24 mouse cellular contexts compared by ENCODE assay signal in the genomic region with DNA sequence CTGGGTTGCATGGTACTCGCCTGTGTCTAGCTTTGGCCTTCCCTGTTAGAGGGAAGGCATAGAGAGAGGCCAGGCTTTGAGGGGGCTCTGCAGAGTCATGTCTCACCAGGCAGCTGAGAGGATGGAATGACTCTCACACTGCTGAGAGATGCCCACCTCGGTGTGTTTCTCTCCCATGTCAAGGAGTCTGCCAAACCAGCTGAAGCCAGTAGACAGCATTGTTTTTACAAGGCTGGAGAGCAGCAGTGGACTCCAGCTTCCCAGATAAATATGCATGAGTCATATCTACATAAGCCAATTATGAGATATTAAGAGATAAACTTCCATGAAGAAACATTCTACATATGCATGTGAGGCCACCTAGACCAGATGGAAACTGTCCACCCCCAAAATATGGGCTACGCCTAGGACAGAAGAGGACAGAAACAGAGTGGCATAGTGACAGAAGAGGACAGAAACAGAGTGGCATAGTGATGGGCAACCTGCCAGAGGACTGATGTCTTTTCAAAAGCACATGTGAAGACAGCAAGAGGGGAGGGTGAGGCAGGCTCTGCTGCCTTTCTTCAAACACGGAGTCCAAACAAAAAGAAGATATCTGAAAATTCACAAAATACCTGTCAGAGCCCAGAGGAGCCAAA. TPM values are rescaled to one million over a fixed set of nuclear protein-coding genes. Genes with fewer than 3 reads are reported as not detected.
A peak's percentile ranks its signal among the peaks of the same experiment; 100 is the strongest.
DNase-seq lines count a peak whose midpoint lies in the region; ATAC-seq and TF ChIP-seq lines count a peak whose summit lies in the region.
"Had no signal": no experiment of that assay in that cellular context is flagged by ENCODE, and none has a peak within 500 bp of the region (broad histone marks: within the 10 kb centered on the region; RNA-seq: fewer than 3 reads in every experiment).

No protein-coding gene starts in this region.

- H3K27ac ChIP-seq in heart, postnatal 0 days (ENCODE audit: low read depth), result no peak overlapping the region
- no peak overlapping the region for H3K27ac ChIP-seq in heart, embryonic 12.5 days (ENCODE audit: poor library complexity, severe bottlenecking)
- H3K27ac ChIP-seq in midbrain, embryonic 16.5 days (ENCODE audit: low read length), result no peak overlapping the region
- no peak overlapping the region for H3K27ac ChIP-seq in midbrain, postnatal 0 days (ENCODE audit: low read depth, low read length)
- H3K27ac ChIP-seq in hindbrain, embryonic 16.5 days (ENCODE audit: low read depth, low read length), result no peak overlapping the region
- H3K27ac ChIP-seq: embryonic facial prominence, embryonic 13.5 days; forebrain, embryonic 12.5 days; kidney, postnatal 0 days; layer of hippocampus, adult 2 months; limb, embryonic 10.5 days; macrophage; neural tube, embryonic 13.5 days had no signal

- no peak overlapping the region for H3K4me3 ChIP-seq in heart, postnatal 0 days (ENCODE audit: low read depth, low read length)
- no peak overlapping the region for H3K4me3 ChIP-seq in heart, embryonic 12.5 days
- no peak overlapping the region for H3K4me3 ChIP-seq in midbrain, embryonic 16.5 days (ENCODE audit: low read depth, low read length)
- no peak overlapping the region for H3K4me3 ChIP-seq in midbrain, postnatal 0 days (ENCODE audit: low read depth, low read length)
- no peak overlapping the region for H3K4me3 ChIP-seq in hindbrain, embryonic 16.5 days (ENCODE audit: low read length)
- H3K4me3 ChIP-seq: embryonic facial prominence, embryonic 13.5 days; forebrain, embryonic 12.5 days; layer of hippocampus, adult 2 months; limb, embryonic 10.5 days; neural tube, embryonic 13.5 days had no signal

- H3K36me3 ChIP-seq in heart, postnatal 0 days (replicated peaks; ENCODE audit: control insufficient read depth, insufficient read depth, low read length), result no peaks in the 10 kb centered on the region
- H3K36me3 ChIP-seq in heart, embryonic 12.5 days, result no peaks in the 10 kb centered on the region
- H3K36me3 ChIP-seq in midbrain, embryonic 16.5 days (ENCODE audit: control insufficient read depth, insufficient read depth, low read length), result no peaks in the 10 kb centered on the region
- H3K36me3 ChIP-seq in midbrain, postnatal 0 days (ENCODE audit: insufficient read depth, low read length), result no peaks in the 10 kb centered on the region
- H3K36me3 ChIP-seq in hindbrain, embryonic 16.5 days (ENCODE audit: control insufficient read depth, insufficient read depth, low read length), result no peaks in the 10 kb centered on the region
- H3K36me3 ChIP-seq: embryonic facial prominence, embryonic 13.5 days; forebrain, embryonic 12.5 days; limb, embryonic 10.5 days; neural tube, embryonic 13.5 days had no signal

- no peak for TF ChIP-seq CTCF in heart, postnatal 0 days (IDR thresholded peaks at IDR 0.05; ENCODE audit: low read depth)
- no peak for TF ChIP-seq CTCF in midbrain, postnatal 0 days (IDR thresholded peaks at IDR 0.05)

- H3K27me3 ChIP-seq in heart, postnatal 0 days (ENCODE audit: control insufficient read depth, insufficient read depth, low read length), result no peaks in the 10 kb centered on the region
- H3K27me3 ChIP-seq in heart, embryonic 12.5 days (replicated peaks), result no peaks in the 10 kb centered on the region
- no peaks in the 10 kb centered on the region for H3K27me3 ChIP-seq in midbrain, embryonic 16.5 days (ENCODE audit: control insufficient read depth, insufficient read depth, low read depth, low read length)
- H3K27me3 ChIP-seq in midbrain, postnatal 0 days (ENCODE audit: insufficient read depth, low read length), result no peaks in the 10 kb centered on the region
- H3K27me3 ChIP-seq in hindbrain, embryonic 16.5 days (replicated peaks; ENCODE audit: control insufficient read depth, insufficient read depth, low read length), result no peaks in the 10 kb centered on the region
- H3K27me3 ChIP-seq: embryonic facial prominence, embryonic 13.5 days; forebrain, embryonic 12.5 days; neural tube, embryonic 13.5 days had no signal

- H3K4me1 ChIP-seq in heart, postnatal 0 days (ENCODE audit: control insufficient read depth, insufficient read depth), result 0 out of 2 replicates have a peak, but pooled peaks cover 3% of the 10 kb centered on the region
- peaks cover 27% of the 10 kb centered on the region for H3K4me1 ChIP-seq in heart, embryonic 12.5 days (replicated peaks)
- peaks cover 6% of the 10 kb centered on the region for H3K4me1 ChIP-seq in midbrain, embryonic 16.5 days (ENCODE audit: control insufficient read depth, insufficient read depth, low read length)
- H3K4me1 ChIP-seq in midbrain, postnatal 0 days (ENCODE audit: insufficient read depth, low read length), result peaks cover 3% of the 10 kb centered on the region; the same call in 1 of the 2 replicates
- H3K4me1 ChIP-seq in hindbrain, embryonic 16.5 days (ENCODE audit: control insufficient read depth, insufficient read depth, low read depth, low read length), result peaks cover 3% of the 10 kb centered on the region

- H3K4me2 ChIP-seq in heart, postnatal 0 days (ENCODE audit: low read depth, low read length), result no peak overlapping the region
- H3K4me2 ChIP-seq in heart, embryonic 12.5 days, result no peak overlapping the region
- H3K4me2 ChIP-seq in midbrain, embryonic 16.5 days (ENCODE audit: low read length), result no peak overlapping the region
- no peak overlapping the region for H3K4me2 ChIP-seq in midbrain, postnatal 0 days (ENCODE audit: low read depth, low read length, poor library complexity, severe bottlenecking)
- H3K4me2 ChIP-seq in hindbrain, embryonic 16.5 days (ENCODE audit: low read length), result no peak overlapping the region
- H3K4me2 ChIP-seq: embryonic facial prominence, embryonic 13.5 days; forebrain, embryonic 12.5 days; liver, embryonic 11.5 days; neural tube, embryonic 13.5 days had no signal

- WGBS in heart, postnatal 0 days, result 50% methylated on average over 4 of the region's 4 CpGs
- WGBS in heart, embryonic 12.5 days, result 50% methylated on average over 4 of the region's 4 CpGs
- 63% methylated on average over 4 of the region's 4 CpGs for WGBS in midbrain, embryonic 16.5 days
- 56% methylated on average over 4 of the region's 4 CpGs for WGBS in midbrain, postnatal 0 days
- WGBS in hindbrain, embryonic 16.5 days, result 56% methylated on average over 4 of the region's 4 CpGs

- H3K9ac ChIP-seq in heart, postnatal 0 days (replicated peaks; ENCODE audit: low read depth, low read length), result no peak overlapping the region
- no peak overlapping the region for H3K9ac ChIP-seq in heart, embryonic 12.5 days
- H3K9ac ChIP-seq in midbrain, embryonic 16.5 days (ENCODE audit: low read depth, low read length), result peak overlapping the region; percentile 32; the same call in 1 of the 2 replicates
- no peak overlapping the region for H3K9ac ChIP-seq in midbrain, postnatal 0 days (replicated peaks; ENCODE audit: low read length, poor library complexity, severe bottlenecking)
- no peak overlapping the region for H3K9ac ChIP-seq in hindbrain, embryonic 16.5 days (ENCODE audit: low read depth, low read length)
- H3K9ac ChIP-seq: embryonic facial prominence, embryonic 13.5 days; forebrain, embryonic 12.5 days; neural tube, embryonic 13.5 days had no signal

- TF ChIP-seq EP300 in heart, postnatal 0 days (IDR thresholded peaks at IDR 0.05; ENCODE audit: low read depth), result no peak

- DNase-seq in adrenal gland, adult 2 months, result peak; percentile 54
- no peak for DNase-seq in adrenal gland, postnatal 4 days (ENCODE audit: low spot score in 2 of 2)
- DNase-seq in heart, postnatal 0 days (ENCODE audit: low spot score), result no peak
- no peak for DNase-seq in midbrain, postnatal 0 days (ENCODE audit: low spot score)
- no peak for DNase-seq in thymus, postnatal 4 days
- DNase-seq: cerebellum, adult 8-10 months; heart, adult 11 months; kidney, adult 11 months; lung, adult 2 months; right cerebral cortex, postnatal 4 days; thymus, adult 18-20 months had no signal

- 0 out of 2 replicates have a peak, but pooled peaks have one; percentile 9 for ATAC-seq in heart, postnatal 0 days (ENCODE audit: insufficient read depth, low read depth)
- ATAC-seq in heart, embryonic 12.5 days (ENCODE audit: insufficient number of reproducible peaks, low FRiP score), result no peak
- 0 out of 2 replicates have a peak, but pooled peaks have one; percentile 11 for ATAC-seq in midbrain, embryonic 16.5 days
- ATAC-seq in midbrain, postnatal 0 days (ENCODE audit: low FRiP score), result no peak
- ATAC-seq in hindbrain, embryonic 16.5 days, result peak; percentile 50; the same call in 1 of the 2 replicates

- no peaks in the 10 kb centered on the region for H3K9me3 ChIP-seq in heart, postnatal 0 days (replicated peaks; ENCODE audit: control insufficient read depth, low read length)
- H3K9me3 ChIP-seq in heart, embryonic 12.5 days (replicated peaks), result no peaks in the 10 kb centered on the region
- no peaks in the 10 kb centered on the region for H3K9me3 ChIP-seq in midbrain, embryonic 16.5 days (replicated peaks; ENCODE audit: control insufficient read depth, low read length, poor library complexity, severe bottlenecking)
- no peaks in the 10 kb centered on the region for H3K9me3 ChIP-seq in midbrain, postnatal 0 days (ENCODE audit: low read length)
- H3K9me3 ChIP-seq in hindbrain, embryonic 16.5 days (ENCODE audit: control insufficient read depth, low read length), result no peaks in the 10 kb centered on the region
- H3K9me3 ChIP-seq: embryonic facial prominence, embryonic 13.5 days; forebrain, embryonic 12.5 days; limb, embryonic 10.5 days; neural tube, embryonic 13.5 days had no signal

RNA-seq across cellular contexts. Expression of gene Fam110a, which starts 23.4 kb away (rescaled TPM):
- 10 to 100 TPM in 1 of 2 experiments, 1 to 10 TPM in 1; 8.5 to 11.3 TPM for total RNA-seq in adrenal gland, adult 2 months (2021)
- polyA plus RNA-seq in adrenal gland, adult 2 months (2012; rRNA removed), result 24.1 and 24.6 TPM in 2 replicates
- total RNA-seq in adrenal gland, postnatal 4 days (2021), result 10 to 100 TPM; 13.1 to 13.4 TPM
- 3.0 and 11.7 TPM in 2 replicates for total RNA-seq in heart, postnatal 0 days (2014; rRNA removed; ENCODE audit: low replicate concordance)
- polyA plus RNA-seq in heart, postnatal 0 days (2015; fragmentation: Nextera tagmentation; extraction: Ambion mirVana), result 5.7 and 6.2 TPM in 2 replicates
- 10.3 and 10.9 TPM in 2 replicates for polyA plus RNA-seq in heart, embryonic 12.5 days (2016; fragmentation: Nextera tagmentation; extraction: Ambion mirVana)
- 57.5 and 59.1 TPM in 2 replicates for polyA plus RNA-seq in midbrain, embryonic 16.5 days (2015; fragmentation: Nextera tagmentation; extraction: Ambion mirVana)
- total RNA-seq in midbrain, postnatal 0 days (2014; rRNA removed), result 25.9 and 28.7 TPM in 2 replicates
- polyA plus RNA-seq in midbrain, postnatal 0 days (2015; fragmentation: Nextera tagmentation; extraction: Ambion mirVana), result 36.1 and 43.5 TPM in 2 replicates
- 43.4 and 45.9 TPM in 2 replicates for polyA plus RNA-seq in hindbrain, embryonic 16.5 days (2015; fragmentation: Nextera tagmentation; extraction: Ambion mirVana)

RNA-seq across cellular contexts. Expression of gene Slc52a3, which starts 39.7 kb away (rescaled TPM):
- total RNA-seq in adrenal gland, adult 2 months (2021), result 1 to 10 TPM; 3.1 to 5.4 TPM
- 5.7 and 6.9 TPM in 2 replicates for polyA plus RNA-seq in adrenal gland, adult 2 months (2012; rRNA removed)
- 1 to 10 TPM; 2.4 to 6.2 TPM for total RNA-seq in adrenal gland, postnatal 4 days (2021)
- total RNA-seq in heart, postnatal 0 days (2014; rRNA removed; ENCODE audit: low replicate concordance), result 6.6 TPM in 1 of 2 replicates, not detected in the other
- polyA plus RNA-seq in heart, postnatal 0 days (2015; fragmentation: Nextera tagmentation; extraction: Ambion mirVana), result 0.44 and 0.68 TPM in 2 replicates
- 0.34 and 0.45 TPM in 2 replicates for polyA plus RNA-seq in heart, embryonic 12.5 days (2016; fragmentation: Nextera tagmentation; extraction: Ambion mirVana)
- 1.0 and 1.4 TPM in 2 replicates for polyA plus RNA-seq in midbrain, embryonic 16.5 days (2015; fragmentation: Nextera tagmentation; extraction: Ambion mirVana)
- total RNA-seq in midbrain, postnatal 0 days (2014; rRNA removed), result 2.6 and 3.5 TPM in 2 replicates
- polyA plus RNA-seq in midbrain, postnatal 0 days (2015; fragmentation: Nextera tagmentation; extraction: Ambion mirVana), result 2.2 and 2.6 TPM in 2 replicates
- polyA plus RNA-seq in hindbrain, embryonic 16.5 days (2015; fragmentation: Nextera tagmentation; extraction: Ambion mirVana), result 1.8 and 2.3 TPM in 2 replicates
- polyA plus RNA-seq: macrophage had no signal

RNA-seq across cellular contexts. Expression of gene Angpt4, which starts 45.6 kb away (rescaled TPM):
- 1 to 10 TPM in 1 of 2 experiments, under 1 TPM in 1; 0.63 to 1.6 TPM for total RNA-seq in adrenal gland, adult 2 months (2021)
- polyA plus RNA-seq in adrenal gland, adult 2 months (2012; rRNA removed), result 1.1 and 1.9 TPM in 2 replicates
- under 1 TPM; 0.48 to 0.62 TPM for total RNA-seq in adrenal gland, postnatal 4 days (2021)
- total RNA-seq in heart, postnatal 0 days (2014; rRNA removed; ENCODE audit: low replicate concordance), result 1.7 TPM in 1 of 2 replicates, not detected in the other
- polyA plus RNA-seq in heart, postnatal 0 days (2015; fragmentation: Nextera tagmentation; extraction: Ambion mirVana), result 0.10 and 0.12 TPM in 2 replicates
- 0.13 and 0.20 TPM in 2 replicates for polyA plus RNA-seq in heart, embryonic 12.5 days (2016; fragmentation: Nextera tagmentation; extraction: Ambion mirVana)
- 0.14 and 0.30 TPM in 2 replicates for polyA plus RNA-seq in midbrain, embryonic 16.5 days (2015; fragmentation: Nextera tagmentation; extraction: Ambion mirVana)
- 0.24 and 0.38 TPM in 2 replicates for total RNA-seq in midbrain, postnatal 0 days (2014; rRNA removed)
- 0.09 and 0.25 TPM in 2 replicates for polyA plus RNA-seq in midbrain, postnatal 0 days (2015; fragmentation: Nextera tagmentation; extraction: Ambion mirVana)
- polyA plus RNA-seq in hindbrain, embryonic 16.5 days (2015; fragmentation: Nextera tagmentation; extraction: Ambion mirVana), result 0.36 and 0.46 TPM in 2 replicates
- total RNA-seq: hematopoietic stem cell, adult 5-6 weeks; monocyte, adult 5-6 weeks had no signal
- polyA plus RNA-seq: macrophage had no signal

Comparison
In these comparisons a context has a peak if more than half of its experiments do, and no peak if none do; other contexts are left out.
1. ATAC-seq: peak in heart, postnatal 0 days (single experiment), midbrain, embryonic 16.5 days (single experiment) and hindbrain, embryonic 16.5 days (single experiment); none in heart, embryonic 12.5 days (single experiment) and midbrain, postnatal 0 days (single experiment).